Mouse (Mus musculus) forebrain, embryonic 13.5 days (tissue): ENCODE results near the gene Gsc. TPM values are rescaled to one million over a fixed set of nuclear protein-coding genes. Genes with fewer than 3 reads are reported as not detected.
"Not testable (repeated sequence)": the region's sequence is repeated elsewhere in the genome, so short reads cannot be mapped to it uniquely, and the experiment has no call there.

Experiments used
- ATAC-seq: fragments of 200-750 bp; cut with Nextera tagmentation; 2 replicates; pipeline ENCODE4 v1.8.0; 2017
- H3K27ac ChIP-seq: fragments of 300-500 bp; sonication (generic); 2 replicates; pipeline ENCODE4 v1.5.1; 2015; ENCODE audit warnings: inconsistent platforms, mild to moderate bottlenecking, moderate library complexity
- H3K27me3 ChIP-seq: fragments of 300-500 bp; sonication (generic); 2 replicates; pipeline ENCODE4 v1.6.1; 2015; ENCODE audit warnings: mild to moderate bottlenecking, inconsistent platforms
- H3K36me3 ChIP-seq: fragments of 300-500 bp; sonication (generic); 2 replicates; pipeline ENCODE4 v1.6.1; 2015; ENCODE audit warnings: mild to moderate bottlenecking, inconsistent platforms; ENCODE audit not compliant: poor library complexity, severe bottlenecking
- H3K4me1 ChIP-seq: fragments of 300-500 bp; sonication (generic); 2 replicates; pipeline ENCODE4 v1.6.1; 2015; ENCODE audit warnings: inconsistent platforms
- H3K4me2 ChIP-seq: fragments of 300-500 bp; sonication (generic); 2 replicates; pipeline ENCODE4 v1.6.1; 2015; ENCODE audit warnings: inconsistent platforms, mild to moderate bottlenecking, moderate library complexity
- H3K4me3 ChIP-seq: fragments of 300-500 bp; sonication (generic); 2 replicates; pipeline ENCODE4 v1.5.1; 2015; ENCODE audit warnings: mild to moderate bottlenecking, inconsistent platforms
- H3K9ac ChIP-seq: fragments of 300-500 bp; sonication (generic); 2 replicates; pipeline ENCODE4 v1.6.1; 2015; ENCODE audit warnings: mild to moderate bottlenecking, inconsistent platforms
- H3K9me3 ChIP-seq: fragments of 300-500 bp; sonication (generic); replicated peaks from 2 replicates; pipeline ENCODE4 v1.6.1; 2016; ENCODE audit warnings: inconsistent platforms
- WGBS: fragments of 180-500 bp; shearing (Covaris S2); methylation state at CpG from one replicate; pipeline ENCODE4 v1.1.7; 2015; 5-methylcytosine and 5-hydroxymethylcytosine counted together
- polyA plus RNA-seq: library from polyadenylated mRNA; unstranded; fragments of >200 nt; fragmentation: Nextera tagmentation; extraction: Ambion mirVana; gene quantifications from 2 replicates; pipeline ENCODE4 v1.2.1, GENCODE M21; 2015

The Gsc gene
- polyA plus RNA-seq, 1 experiment from 2014 or later, result not detected

GRCm38 (mm10) chr12:104448099-104448498 lies 25.0 kb downstream of the Gsc start:
- Histone ChIP-seq H3K27ac (no peak overlapping the region), H3K36me3 (no peaks in the 10 kb centered on the region), H3K4me1 (no peaks in the 10 kb centered on the region), H3K27me3 (peaks cover 7% of the 10 kb centered on the region; the same call in 1 of the 2 replicates), H3K4me2 (no peak overlapping the region), H3K4me3 (no peak overlapping the region), H3K9me3 (no peaks in the 10 kb centered on the region), H3K9ac (no peak overlapping the region)
- ATAC-seq, result no peak
- whole genome bisulfite sequencing, result 33% methylated on average over 13 of the region's 13 CpGs

GRCm38 (mm10) chr12:104447056-104447455 lies 26.1 kb downstream of the Gsc start:
- not testable (repeated sequence) for ATAC-seq, H3K4me3 ChIP-seq, H3K9me3 ChIP-seq, H3K27ac ChIP-seq, H3K4me1 ChIP-seq, H3K4me2 ChIP-seq, H3K36me3 ChIP-seq, H3K9ac ChIP-seq, H3K27me3 ChIP-seq
- WGBS, result 85% methylated on average over 25 of the region's 25 CpGs

GRCm38 (mm10) chr12:104443716-104444115 lies 29.4 kb downstream of the Gsc start:
- Histone ChIP-seq H3K4me2 (no peak overlapping the region), H3K27ac (no peak overlapping the region), H3K9me3 (no peaks in the 10 kb centered on the region), H3K4me3 (no peak overlapping the region), H3K36me3 (no peaks in the 10 kb centered on the region), H3K4me1 (no peaks in the 10 kb centered on the region), H3K27me3 (peaks cover 11% of the 10 kb centered on the region), H3K9ac (no peak overlapping the region)
- ATAC-seq, result no peak
- 87% methylated on average over 11 of the region's 11 CpGs for WGBS

- no peaks in the 10 kb centered on the region for H3K4me1 ChIP-seq
- no peaks in the 10 kb centered on the region for H3K9me3 ChIP-seq
- no peak overlapping the region for H3K27ac ChIP-seq
- H3K4me2 ChIP-seq, result peak overlapping the region; percentile 20; the same call in 1 of the 2 replicates
- H3K4me3 ChIP-seq, result no peak overlapping the region
- peak overlapping the region; percentile 40; the same call in 1 of the 2 replicates for H3K9ac ChIP-seq
- no peaks in the 10 kb centered on the region for H3K36me3 ChIP-seq
- WGBS, result 10% methylated on average over 22 of the region's 22 CpGs
- ATAC-seq, result peak; percentile 62; the same call in 1 of the 2 replicates
- peaks cover 11% of the 10 kb centered on the region for H3K27me3 ChIP-seq
Measured at GRCm38 (mm10) chr12:104440087-104440760, 32.9 kb downstream of the Gsc start.

- Histone ChIP-seq H3K9ac (no peak overlapping the region), H3K4me2 (no peak overlapping the region), H3K9me3 (no peaks in the 10 kb centered on the region), H3K4me1 (0 out of 2 replicates have a peak, but pooled peaks cover 7% of the 10 kb centered on the region), H3K27me3 (no peaks in the 10 kb centered on the region), H3K4me3 (no peak overlapping the region), H3K36me3 (no peaks in the 10 kb centered on the region), H3K27ac (no peak overlapping the region)
- 74% methylated on average over 20 of the region's 20 CpGs for WGBS
- ATAC-seq, result no peak
Measured at GRCm38 (mm10) chr12:104433951-104434735, 39.0 kb downstream of the Gsc start.

GRCm38 (mm10) chr12:104433214-104433613 lies 39.9 kb downstream of the Gsc start:
- Histone ChIP-seq H3K4me2 (no peak overlapping the region), H3K9me3 (no peaks in the 10 kb centered on the region), H3K4me3 (no peak overlapping the region), H3K9ac (no peak overlapping the region), H3K27ac (no peak overlapping the region), H3K36me3 (no peaks in the 10 kb centered on the region), H3K27me3 (no peaks in the 10 kb centered on the region), H3K4me1 (0 out of 2 replicates have a peak, but pooled peaks cover 7% of the 10 kb centered on the region)
- ATAC-seq, result peak; percentile 46; the same call in 1 of the 2 replicates
- 8% methylated on average over 7 of the region's 7 CpGs for WGBS

- H3K9me3 ChIP-seq, result no peaks in the 10 kb centered on the region
- WGBS, result 46% methylated on average over 10 of the region's 10 CpGs
- 0 out of 2 replicates have a peak, but pooled peaks cover 7% of the 10 kb centered on the region for H3K4me1 ChIP-seq
- no peak overlapping the region for H3K9ac ChIP-seq
- no peaks in the 10 kb centered on the region for H3K36me3 ChIP-seq
- no peaks in the 10 kb centered on the region for H3K27me3 ChIP-seq
- ATAC-seq, result 0 out of 2 replicates have a peak, but pooled peaks have one; percentile 50
- H3K27ac ChIP-seq, result no peak overlapping the region
- H3K4me2 ChIP-seq, result no peak overlapping the region
- no peak overlapping the region for H3K4me3 ChIP-seq
Measured at GRCm38 (mm10) chr12:104431359-104431758, 41.8 kb downstream of the Gsc start.

GRCm38 (mm10) chr12:104426915-104427314 lies 46.2 kb downstream of the Gsc start:
- no peaks in the 10 kb centered on the region for H3K9me3 ChIP-seq
- no peaks in the 10 kb centered on the region for H3K27me3 ChIP-seq
- no peak overlapping the region for H3K4me2 ChIP-seq
- no peak overlapping the region for H3K9ac ChIP-seq
- H3K36me3 ChIP-seq, result no peaks in the 10 kb centered on the region
- no peak overlapping the region for H3K27ac ChIP-seq
- H3K4me3 ChIP-seq, result no peak overlapping the region
- H3K4me1 ChIP-seq, result 0 out of 2 replicates have a peak, but pooled peaks cover 7% of the 10 kb centered on the region
- WGBS, result under 1% methylated on average over 7 of the region's 7 CpGs
- peak; percentile 62; the same call in 1 of the 2 replicates for ATAC-seq

- H3K9ac ChIP-seq, result no peak overlapping the region
- H3K9me3 ChIP-seq, result no peaks in the 10 kb centered on the region
- WGBS, result 81% methylated on average over 3 of the region's 3 CpGs
- H3K4me2 ChIP-seq, result no peak overlapping the region
- no peaks in the 10 kb centered on the region for H3K36me3 ChIP-seq
- H3K4me3 ChIP-seq, result no peak overlapping the region
- H3K4me1 ChIP-seq, result no peaks in the 10 kb centered on the region
- H3K27me3 ChIP-seq, result no peaks in the 10 kb centered on the region
- no peak for ATAC-seq
- H3K27ac ChIP-seq, result no peak overlapping the region
Measured at GRCm38 (mm10) chr12:104425591-104425990, 47.5 kb downstream of the Gsc start.

GRCm38 (mm10) chr12:104422615-104423392 lies 50.3 kb downstream of the Gsc start:
- Histone ChIP-seq H3K36me3 (no peaks in the 10 kb centered on the region), H3K4me3 (no peak overlapping the region)
- 79% methylated on average over 11 of the region's 11 CpGs for WGBS

More at GRCm38 (mm10) chr12:104422615-104423392, 50.3 kb downstream of the Gsc start:
- Histone ChIP-seq H3K27ac (no peak overlapping the region), H3K9ac (no peak overlapping the region), H3K9me3 (no peaks in the 10 kb centered on the region), H3K27me3 (no peaks in the 10 kb centered on the region), H3K4me2 (no peak overlapping the region), H3K4me1 (peaks cover 3% of the 10 kb centered on the region; the same call in 1 of the 2 replicates)
- ATAC-seq, result no peak
